24 mouse cellular contexts compared by ENCODE assay signal in the genomic region with DNA sequence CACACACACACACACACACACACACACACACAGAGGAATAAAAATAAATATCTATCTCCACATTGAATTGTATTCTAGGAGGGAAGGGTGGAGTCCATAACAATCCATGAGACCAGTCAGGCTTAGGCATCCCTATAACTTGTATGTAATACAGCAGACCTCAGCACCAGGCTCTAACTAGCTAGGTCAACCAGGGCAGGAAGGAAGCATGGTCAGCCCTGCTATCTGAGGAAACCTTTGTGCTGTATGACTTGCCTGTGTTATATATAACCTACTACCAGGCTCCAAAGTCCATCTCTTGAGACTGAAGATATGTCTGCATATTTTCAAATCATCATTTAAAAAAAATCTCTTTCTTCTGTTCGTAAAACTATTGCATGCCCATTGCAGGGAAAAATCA.
"Had no signal": no experiment of that assay in that cellular context is flagged by ENCODE, and none has a peak within 500 bp of the region (broad histone marks: within the 10 kb centered on the region; RNA-seq: fewer than 3 reads in every experiment).

No protein-coding gene starts in this region.

- H3K4me3 ChIP-seq: gastrocnemius, adult 2 months; heart, adult 2 months; heart, embryonic 13.5 days; heart, embryonic 15.5 days; hindbrain, embryonic 13.5 days; hindbrain, embryonic 15.5 days; layer of hippocampus, adult 2 months; limb, embryonic 10.5 days; limb, embryonic 12.5 days; liver, embryonic 12.5 days had no signal

- H3K4me2 ChIP-seq: heart, embryonic 11.5 days; heart, embryonic 13.5 days; heart, embryonic 15.5 days; hindbrain, embryonic 13.5 days; hindbrain, embryonic 15.5 days; limb, embryonic 12.5 days; liver, embryonic 12.5 days had no signal

- DNase-seq: gastrocnemius, adult 2 months; gastrocnemius, postnatal 10 days; gastrocnemius, postnatal 36 days; heart, adult 11 months; heart, adult 2 months; heart, postnatal 14 days; heart, postnatal 36 days; kidney, adult 18-20 months; kidney, adult 8-10 months; kidney, postnatal 10 days; kidney, postnatal 25 days; kidney, postnatal 4 days; liver had no signal

- H3K27me3 ChIP-seq: heart, embryonic 13.5 days; heart, embryonic 15.5 days; hindbrain, embryonic 13.5 days; hindbrain, embryonic 15.5 days; limb, embryonic 12.5 days; liver, embryonic 12.5 days had no signal

- H3K9ac ChIP-seq: heart, embryonic 13.5 days; heart, embryonic 15.5 days; hindbrain, embryonic 13.5 days; hindbrain, embryonic 15.5 days; limb, embryonic 12.5 days; liver, embryonic 12.5 days; liver, embryonic 14.5 days had no signal

- H3K27ac ChIP-seq: gastrocnemius, adult 2 months; heart, adult 2 months; heart, embryonic 13.5 days; heart, embryonic 15.5 days; hindbrain, embryonic 13.5 days; hindbrain, embryonic 15.5 days; hindbrain, postnatal 0 days; layer of hippocampus, adult 2 months; limb, embryonic 10.5 days; limb, embryonic 12.5 days; liver, embryonic 12.5 days; liver, embryonic 14.5 days had no signal

- ATAC-seq: hindbrain, postnatal 0 days; liver, embryonic 12.5 days had no signal

- H3K4me1 ChIP-seq: heart, embryonic 13.5 days; heart, embryonic 15.5 days; hindbrain, embryonic 13.5 days; hindbrain, embryonic 15.5 days; limb, embryonic 10.5 days; limb, embryonic 12.5 days; liver, embryonic 12.5 days had no signal

- H3K9me3 ChIP-seq: heart, embryonic 15.5 days; hindbrain, embryonic 13.5 days; hindbrain, embryonic 15.5 days; limb, embryonic 10.5 days; limb, embryonic 12.5 days; liver, embryonic 12.5 days had no signal

- H3K36me3 ChIP-seq: heart, embryonic 13.5 days; heart, embryonic 15.5 days; hindbrain, embryonic 13.5 days; hindbrain, embryonic 15.5 days; limb, embryonic 10.5 days; limb, embryonic 12.5 days; liver, embryonic 12.5 days had no signal
